Mouse (Mus musculus): ENCODE measurements around the gene Washc4. TPM values are rescaled to one million over a fixed set of nuclear protein-coding genes. Genes with fewer than 3 reads are reported as not detected.

Gene Washc4
- polyA plus RNA-seq, 1 experiment from 2014 or later, result 26.0 TPM

GRCm38 (mm10) chr10:83533910-83534283 lies 9.7 kb upstream of the Washc4 start, which contains the start of gene Aldh1l2:
TSS of gene Aldh1l2 (minus strand) at chr10:83534140.
- Histone ChIP-seq H3K9ac (ENCODE audit: low read depth, low read length) (peak within 1 kb of the TSS; percentile 79), H3K36me3 (ENCODE audit: control insufficient read depth, insufficient read depth, low read length) (no peaks in the 10 kb centered on the region), H3K27me3 (replicated peaks; ENCODE audit: control insufficient read depth, insufficient read depth, low read length) (no peaks in the 10 kb centered on the region; the same call in 1 of the 2 replicates), H3K4me2 (ENCODE audit: low read length) (peak within 1 kb of the TSS; percentile 69), H3K4me3 (ENCODE audit: low read length) (peak within 1 kb of the TSS; percentile 57), H3K27ac (ENCODE audit: low read depth, low read length) (peak within 1 kb of the TSS; percentile 74), H3K9me3 (ENCODE audit: control insufficient read depth, low read length) (no peaks in the 10 kb centered on the region), H3K4me1 (ENCODE audit: control insufficient read depth, insufficient read depth, low read depth, low read length) (peaks cover 8% of the 10 kb centered on the region)
- peak; percentile 96 for ATAC-seq
- WGBS, result under 1% methylated on average over 21 of the region's 21 CpGs

DNA sequence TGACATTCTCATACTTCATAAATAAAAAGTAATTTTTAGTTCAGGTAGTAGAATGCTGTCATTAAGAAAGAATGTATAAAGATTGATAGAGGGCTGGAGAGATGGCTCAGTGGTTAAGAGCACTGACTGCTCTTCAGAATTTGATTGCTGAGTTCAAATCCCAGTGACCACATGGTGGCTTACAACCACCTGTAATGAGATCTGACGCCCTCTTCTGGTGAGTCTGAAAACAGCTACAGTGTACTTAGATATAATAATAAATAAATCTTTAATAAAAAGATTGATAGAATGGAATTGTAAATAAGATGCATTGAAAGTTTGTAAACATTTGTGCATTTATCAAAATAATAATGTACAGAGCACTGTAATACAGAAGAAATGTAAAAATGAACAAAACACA lies 7.1 kb upstream of the Washc4 start:
- Histone ChIP-seq H3K36me3 (ENCODE audit: control insufficient read depth, insufficient read depth, low read length) (no peaks in the 10 kb centered on the region), H3K27me3 (replicated peaks; ENCODE audit: control insufficient read depth, insufficient read depth, low read length) (no peaks in the 10 kb centered on the region; the same call in 1 of the 2 replicates), H3K27ac (ENCODE audit: low read depth, low read length) (no peak overlapping the region), H3K9me3 (ENCODE audit: control insufficient read depth, low read length) (no peaks in the 10 kb centered on the region), H3K4me1 (ENCODE audit: control insufficient read depth, insufficient read depth, low read depth, low read length) (peaks cover 8% of the 10 kb centered on the region), H3K9ac (ENCODE audit: low read depth, low read length) (no peak overlapping the region), H3K4me2 (ENCODE audit: low read length) (no peak overlapping the region), H3K4me3 (ENCODE audit: low read length) (no peak overlapping the region)
- no peak for ATAC-seq
- 6% methylated on average over 1 of the region's 1 CpGs for WGBS

DNA sequence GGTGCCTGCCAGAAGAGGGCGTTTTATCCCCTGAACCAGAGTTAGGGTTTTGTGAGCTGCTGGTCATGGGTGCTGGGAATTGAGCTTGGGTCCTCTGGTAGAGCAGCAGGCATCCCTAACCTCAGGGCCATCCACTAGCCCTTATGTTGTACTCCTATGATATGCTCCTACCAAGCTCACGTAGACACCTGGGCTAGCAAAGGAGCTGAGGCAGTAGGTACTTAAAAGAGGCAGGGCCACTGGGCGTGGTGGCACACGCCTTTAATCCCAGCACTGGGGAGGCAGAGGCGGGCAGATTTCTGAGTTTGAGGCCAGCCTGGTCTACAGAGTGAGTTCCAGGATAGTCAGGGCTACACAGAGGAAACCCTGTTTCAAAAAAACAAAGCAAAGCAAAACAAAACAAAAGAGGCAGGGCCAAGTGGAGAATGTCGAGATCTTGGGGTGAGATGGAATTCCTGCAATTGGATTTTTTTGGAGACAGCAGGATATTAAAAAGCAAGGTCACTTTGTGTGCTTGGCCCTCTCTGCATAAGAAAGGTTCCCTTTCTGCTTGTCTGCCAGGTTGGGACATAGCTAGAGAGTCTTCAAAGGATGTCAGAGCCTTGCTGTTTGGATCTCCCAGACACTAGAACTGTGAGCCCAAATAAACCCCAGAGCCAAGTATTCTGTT lies 4.1 kb upstream of the Washc4 start:
- H3K4me1 ChIP-seq (ENCODE audit: control insufficient read depth, insufficient read depth, low read depth, low read length), result no peaks in the 10 kb centered on the region; the same call in 1 of the 2 replicates
- no peaks in the 10 kb centered on the region; the same call in 1 of the 2 replicates for H3K27me3 ChIP-seq (replicated peaks; ENCODE audit: control insufficient read depth, insufficient read depth, low read length)
- H3K27ac ChIP-seq (ENCODE audit: low read depth, low read length), result no peak overlapping the region
- H3K4me2 ChIP-seq (ENCODE audit: low read length), result no peak overlapping the region
- no peak overlapping the region for H3K4me3 ChIP-seq (ENCODE audit: low read length)
- no peaks in the 10 kb centered on the region for H3K9me3 ChIP-seq (ENCODE audit: control insufficient read depth, low read length)
- no peaks in the 10 kb centered on the region for H3K36me3 ChIP-seq (ENCODE audit: control insufficient read depth, insufficient read depth, low read length)
- WGBS, result 71% methylated on average over 6 of the region's 6 CpGs
- ATAC-seq, result no peak
- no peak overlapping the region for H3K9ac ChIP-seq (ENCODE audit: low read depth, low read length)

GRCm38 (mm10) chr10:83540092-83540491 lies 3.5 kb upstream of the Washc4 start:
- ATAC-seq, result no peak
- no peak overlapping the region for H3K9ac ChIP-seq (ENCODE audit: low read depth, low read length)
- WGBS, result 32% methylated on average over 3 of the region's 3 CpGs
- H3K27me3 ChIP-seq (replicated peaks; ENCODE audit: control insufficient read depth, insufficient read depth, low read length), result no peaks in the 10 kb centered on the region; the same call in 1 of the 2 replicates
- no peak overlapping the region for H3K4me2 ChIP-seq (ENCODE audit: low read length)
- H3K4me3 ChIP-seq (ENCODE audit: low read length), result no peak overlapping the region
- peaks cover 6% of the 10 kb centered on the region for H3K4me1 ChIP-seq (ENCODE audit: control insufficient read depth, insufficient read depth, low read depth, low read length)
- H3K36me3 ChIP-seq (ENCODE audit: control insufficient read depth, insufficient read depth, low read length), result no peaks in the 10 kb centered on the region
- no peaks in the 10 kb centered on the region for H3K9me3 ChIP-seq (ENCODE audit: control insufficient read depth, low read length)
- no peak overlapping the region for H3K27ac ChIP-seq (ENCODE audit: low read depth, low read length)

- H3K4me1 ChIP-seq (ENCODE audit: control insufficient read depth, insufficient read depth, low read depth, low read length), result peaks cover 11% of the 10 kb centered on the region
- H3K36me3 ChIP-seq (ENCODE audit: control insufficient read depth, insufficient read depth, low read length), result no peaks in the 10 kb centered on the region
- no peak overlapping the region for H3K9ac ChIP-seq (ENCODE audit: low read depth, low read length)
- no peaks in the 10 kb centered on the region for H3K27me3 ChIP-seq (replicated peaks; ENCODE audit: control insufficient read depth, insufficient read depth, low read length)
- no peak overlapping the region for H3K4me2 ChIP-seq (ENCODE audit: low read length)
- H3K27ac ChIP-seq (ENCODE audit: low read depth, low read length), result no peak overlapping the region
- no peak overlapping the region for H3K4me3 ChIP-seq (ENCODE audit: low read length)
- 82% methylated on average over 7 of the region's 7 CpGs for WGBS
- H3K9me3 ChIP-seq (ENCODE audit: control insufficient read depth, low read length), result no peaks in the 10 kb centered on the region
- ATAC-seq, result no peak
Observed at GRCm38 (mm10) chr10:83542241-83542640, 1.3 kb upstream of the Washc4 start.

GRCm38 (mm10) chr10:83544103-83544479 lies 539 bp downstream of the Washc4 start:
- Histone ChIP-seq H3K9ac (ENCODE audit: low read depth, low read length) (peak overlapping the region; percentile 95), H3K27ac (ENCODE audit: low read depth, low read length) (peak overlapping the region; percentile 96), H3K9me3 (ENCODE audit: control insufficient read depth, low read length) (no peaks in the 10 kb centered on the region), H3K27me3 (replicated peaks; ENCODE audit: control insufficient read depth, insufficient read depth, low read length) (no peaks in the 10 kb centered on the region), H3K4me1 (ENCODE audit: control insufficient read depth, insufficient read depth, low read depth, low read length) (peaks cover 11% of the 10 kb centered on the region), H3K36me3 (ENCODE audit: control insufficient read depth, insufficient read depth, low read length) (peaks cover 2% of the 10 kb centered on the region; the same call in 1 of the 2 replicates), H3K4me3 (ENCODE audit: low read length) (peak overlapping the region; percentile 95), H3K4me2 (ENCODE audit: low read length) (peak overlapping the region; percentile 65)
- ATAC-seq, result peak; percentile 94
- WGBS, result under 1% methylated on average over 26 of the region's 41 CpGs

DNA sequence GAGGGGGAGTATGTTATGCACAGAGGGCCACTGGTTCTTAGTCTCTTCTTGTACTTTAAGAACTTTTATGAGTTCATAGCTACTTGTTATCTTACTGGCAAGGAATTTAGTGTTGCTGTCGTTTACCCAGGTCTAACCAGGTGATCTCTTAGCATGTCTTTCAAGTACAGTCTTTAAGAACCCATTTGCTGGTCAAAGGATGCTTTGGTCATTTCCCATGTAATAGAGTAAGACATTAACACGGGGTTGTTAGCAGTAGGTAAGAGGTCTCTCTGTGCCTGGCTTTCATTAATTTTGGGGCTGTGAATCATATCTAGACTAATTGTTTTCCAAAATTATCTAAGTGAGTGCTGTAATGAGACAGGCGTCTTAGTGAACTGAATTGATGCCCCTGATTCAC lies 1.8 kb downstream of the Washc4 start:
- H3K4me2 ChIP-seq (ENCODE audit: low read length), result peak overlapping the region; percentile 65
- no peaks in the 10 kb centered on the region for H3K27me3 ChIP-seq (replicated peaks; ENCODE audit: control insufficient read depth, insufficient read depth, low read length)
- H3K9me3 ChIP-seq (ENCODE audit: control insufficient read depth, low read length), result no peaks in the 10 kb centered on the region
- no peak overlapping the region for H3K9ac ChIP-seq (ENCODE audit: low read depth, low read length)
- ATAC-seq, result no peak
- H3K4me3 ChIP-seq (ENCODE audit: low read length), result no peak overlapping the region
- H3K27ac ChIP-seq (ENCODE audit: low read depth, low read length), result no peak overlapping the region
- 73% methylated on average over 3 of the region's 3 CpGs for WGBS
- peaks cover 6% of the 10 kb centered on the region for H3K36me3 ChIP-seq (ENCODE audit: control insufficient read depth, insufficient read depth, low read length)
- H3K4me1 ChIP-seq (ENCODE audit: control insufficient read depth, insufficient read depth, low read depth, low read length), result peaks cover 11% of the 10 kb centered on the region

- H3K4me3 ChIP-seq (ENCODE audit: low read length), result no peak overlapping the region
- no peaks in the 10 kb centered on the region for H3K27me3 ChIP-seq (replicated peaks; ENCODE audit: control insufficient read depth, insufficient read depth, low read length)
- H3K4me1 ChIP-seq (ENCODE audit: control insufficient read depth, insufficient read depth, low read depth, low read length), result no peaks in the 10 kb centered on the region
- ATAC-seq, result no peak
- H3K9ac ChIP-seq (ENCODE audit: low read depth, low read length), result no peak overlapping the region
- no peak overlapping the region for H3K27ac ChIP-seq (ENCODE audit: low read depth, low read length)
- H3K9me3 ChIP-seq (ENCODE audit: control insufficient read depth, low read length), result no peaks in the 10 kb centered on the region
- H3K4me2 ChIP-seq (ENCODE audit: low read length), result no peak overlapping the region
- H3K36me3 ChIP-seq (ENCODE audit: control insufficient read depth, insufficient read depth, low read length), result peaks cover 41% of the 10 kb centered on the region
Observed at GRCm38 (mm10) chr10:83563005-83563404, 19.5 kb downstream of the Washc4 start.

DNA sequence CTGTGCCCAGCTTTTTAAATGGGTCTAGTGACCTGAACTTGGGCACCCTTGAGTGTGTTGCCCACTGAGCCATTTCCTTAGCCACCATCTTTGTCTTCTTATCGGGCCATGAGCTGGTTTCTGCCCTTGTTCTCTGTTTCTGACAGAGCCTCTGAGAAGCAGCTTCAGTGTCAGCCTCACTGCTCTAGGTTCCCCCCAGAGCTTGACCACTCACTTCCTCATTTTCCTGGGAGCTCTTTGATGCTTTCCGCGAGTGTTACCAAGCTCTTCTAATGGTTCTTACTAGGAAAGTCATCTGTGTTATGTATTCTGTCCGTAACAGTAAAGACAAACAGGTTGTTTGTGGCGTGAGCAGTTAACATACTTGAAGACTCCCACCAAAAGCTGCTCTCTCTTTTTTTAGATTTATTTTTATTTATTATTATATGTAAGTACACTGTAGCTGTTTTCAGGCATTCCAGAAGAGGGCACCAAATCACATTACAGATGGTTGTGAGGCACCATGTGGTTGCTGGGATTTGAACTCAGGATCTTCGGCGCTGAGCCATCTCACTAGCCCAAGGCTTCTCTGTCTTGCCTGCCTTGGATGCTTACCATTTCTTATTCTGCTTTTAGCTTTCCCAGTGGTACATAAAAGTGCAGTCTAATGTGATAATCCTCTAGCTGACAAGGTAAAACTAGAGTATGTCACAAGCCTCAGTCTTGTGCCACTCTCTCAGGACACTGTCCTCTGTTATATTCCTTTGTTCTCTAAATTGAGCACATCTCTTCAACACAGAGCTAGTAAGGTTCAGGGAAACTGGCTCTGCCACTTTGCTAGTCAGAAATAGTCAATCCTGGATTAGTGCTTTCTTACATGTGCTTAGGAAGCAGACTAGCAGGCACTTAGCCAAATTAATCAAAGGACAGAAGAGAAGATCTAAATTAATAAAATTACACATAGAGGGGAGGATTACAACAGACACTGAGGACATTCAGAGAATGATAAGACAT lies 22.2 kb downstream of the Washc4 start:
- peaks cover 35% of the 10 kb centered on the region for H3K36me3 ChIP-seq (ENCODE audit: control insufficient read depth, insufficient read depth, low read length)
- no peaks in the 10 kb centered on the region for H3K4me1 ChIP-seq (ENCODE audit: control insufficient read depth, insufficient read depth, low read depth, low read length)
- no peaks in the 10 kb centered on the region for H3K27me3 ChIP-seq (replicated peaks; ENCODE audit: control insufficient read depth, insufficient read depth, low read length)
- no peak for ATAC-seq
- H3K9ac ChIP-seq (ENCODE audit: low read depth, low read length), result no peak overlapping the region
- no peak overlapping the region for H3K27ac ChIP-seq (ENCODE audit: low read depth, low read length)
- no peak overlapping the region for H3K4me2 ChIP-seq (ENCODE audit: low read length)
- no peak overlapping the region for H3K4me3 ChIP-seq (ENCODE audit: low read length)
- 94% methylated on average over 7 of the region's 7 CpGs for WGBS
- H3K9me3 ChIP-seq (ENCODE audit: control insufficient read depth, low read length), result no peaks in the 10 kb centered on the region
